Mouse (Mus musculus) megakaryocyte, embryonic 14.5 days (primary cell): Measurements from ENCODE around the gene Fam205a1. TPM values are rescaled to one million over a fixed set of nuclear protein-coding genes. Genes with fewer than 3 reads are reported as not detected.

Experiments used
- polyA plus RNA-seq: library from polyadenylated mRNA; stranded (reverse); fragments of >175 nt; gene quantifications from 2 replicates; pipeline ENCODE4 v1.2.3, GENCODE M21; 2012; ENCODE audit warnings: low replicate concordance; ENCODE audit not compliant: insufficient read depth

The Fam205a1 gene
- polyA plus RNA-seq, 1 experiment: 0.07 TPM

Other genes starting within 250 kb of the Fam205a1 start
- gene Gm10591, start 241.7 kb downstream of the Fam205a1 start, polyA plus RNA-seq: not detected in 2 replicates
- not detected in 2 replicates for gene Gm2564, start 224.2 kb downstream of the Fam205a1 start, polyA plus RNA-seq
- gene Ccl27b, start 198.6 kb downstream of the Fam205a1 start, polyA plus RNA-seq: not detected in 2 replicates
- 1.1 TPM in 1 of 2 replicates, not detected in the other for gene Il11ra2, start 192.0 kb downstream of the Fam205a1 start, polyA plus RNA-seq
- not detected in 2 replicates for gene 4930578G10Rik, start 118.3 kb downstream of the Fam205a1 start, polyA plus RNA-seq
- not detected in 2 replicates for gene Ccl19, start 97.3 kb downstream of the Fam205a1 start, polyA plus RNA-seq
- gene Ccl21a, start 79.9 kb downstream of the Fam205a1 start, polyA plus RNA-seq: not detected in 2 replicates
- not detected in 2 replicates for gene Gm12394, start 2.9 kb upstream of the Fam205a1 start, polyA plus RNA-seq
- not detected in 2 replicates for gene Fam205c, start 20.3 kb upstream of the Fam205a1 start, polyA plus RNA-seq
- not detected in 2 replicates for gene Phf24, start 62.8 kb upstream of the Fam205a1 start, polyA plus RNA-seq
- gene Dnajb5, start 95.9 kb upstream of the Fam205a1 start, polyA plus RNA-seq: 0.77 TPM in 1 of 2 replicates, not detected in the other
- not detected in 2 replicates for gene 1700022I11Rik, start 115.7 kb upstream of the Fam205a1 start, polyA plus RNA-seq
- gene Vcp, start 146.6 kb upstream of the Fam205a1 start, polyA plus RNA-seq: 15.0 and 56.2 TPM in 2 replicates
- gene Fancg, start 156.6 kb upstream of the Fam205a1 start, polyA plus RNA-seq: 4.9 and 7.4 TPM in 2 replicates
- 2.7 and 7.6 TPM in 2 replicates for gene Pigo, start 171.9 kb upstream of the Fam205a1 start, polyA plus RNA-seq
- 76.4 and 102 TPM in 2 replicates for gene Stoml2, start 177.8 kb upstream of the Fam205a1 start, polyA plus RNA-seq
- gene Fam214b, start 192.3 kb upstream of the Fam205a1 start, polyA plus RNA-seq: 79.7 and 92.7 TPM in 2 replicates
- gene Unc13b, start 205.1 kb upstream of the Fam205a1 start, polyA plus RNA-seq: 0.14 and 0.54 TPM in 2 replicates